Mouse (Mus musculus) neural tube, postnatal 0 days (tissue): ENCODE measurements around the gene Klra1. TPM values are rescaled to one million over a fixed set of nuclear protein-coding genes. Genes with fewer than 3 reads are reported as not detected.

Experiments used
- polyA plus RNA-seq: library from polyadenylated mRNA; unstranded; fragments of >200 nt; fragmentation: Nextera tagmentation; extraction: Ambion mirVana; gene quantifications from 2 replicates; pipeline ENCODE4 v1.2.1, GENCODE M21; 2015

Klra1 gene
- polyA plus RNA-seq = not detected in 2 replicates

GRCm38 (mm10) chr6:130386750-130387149 lies at the start of gene Klra1:
Gene Klra1 (minus strand): TSS chr6:130386874.

GRCm38 (mm10) chr6:130337411-130337810 lies 49.3 kb downstream of the Klra1 start, which contains the start of gene Klra3:
Gene Klra3 (minus strand): TSS chr6:130337574.

Other genes starting within 250 kb of the Klra1 start
- gene Klra9, start 193.8 kb downstream of the Klra1 start, polyA plus RNA-seq = not detected in 2 replicates
- gene Klra7, start 153.6 kb downstream of the Klra1 start, polyA plus RNA-seq = not detected in 2 replicates
- not detected in 2 replicates for gene Klra10, start 104.9 kb downstream of the Klra1 start, polyA plus RNA-seq
- not detected in 2 replicates for gene Klra3, start 49.3 kb downstream of the Klra1 start, polyA plus RNA-seq